Mouse (Mus musculus) forebrain, embryonic 11.5 days (tissue): Measurements from ENCODE around the gene Trim67. TPM values are rescaled to one million over a fixed set of nuclear protein-coding genes. Genes with fewer than 3 reads are reported as not detected.
A peak's percentile ranks its signal among the peaks of the same experiment; 100 is the strongest.

Experiments
- ATAC-seq: fragments of 200-750 bp; cut with Nextera tagmentation; replicated peaks from 2 replicates; pipeline ENCODE4 v1.8.0; 2017; ENCODE audit warnings: moderate TSS enrichment; ENCODE audit not compliant: low FRiP score
- DNase-seq: peaks from one replicate; pipeline ENCODE4 v3.0.0-alpha.2; 2017; ENCODE audit warnings: low spot score
- H3K27ac ChIP-seq: fragments of 300-500 bp; sonication (generic); 2 replicates; pipeline ENCODE4 v1.5.1; 2014; ENCODE audit warnings: low read depth, low read length
- H3K27me3 ChIP-seq: fragments of 300-500 bp; sonication (generic); 2 replicates; pipeline ENCODE4 v1.6.1; 2014; ENCODE audit warnings: mild to moderate bottlenecking, low read length, mixed read lengths; ENCODE audit not compliant: control insufficient read depth, insufficient read depth
- H3K36me3 ChIP-seq: fragments of 300-500 bp; sonication (generic); 2 replicates; pipeline ENCODE4 v1.6.1; 2014; ENCODE audit warnings: mild to moderate bottlenecking, low read length, moderate library complexity, mixed read lengths; ENCODE audit not compliant: control insufficient read depth, insufficient read depth
- H3K4me1 ChIP-seq: fragments of 300-500 bp; sonication (generic); replicated peaks from 2 replicates; pipeline ENCODE4 v1.6.1; 2014; ENCODE audit warnings: low read length, mixed read lengths; ENCODE audit not compliant: control insufficient read depth, insufficient read depth
- H3K4me2 ChIP-seq: fragments of 300-500 bp; sonication (generic); 2 replicates; pipeline ENCODE4 v1.6.1; 2014; ENCODE audit warnings: low read depth, mild to moderate bottlenecking, low read length, moderate library complexity, mixed read lengths; ENCODE audit not compliant: severe bottlenecking
- H3K4me3 ChIP-seq: fragments of 300-500 bp; sonication (generic); 2 replicates; pipeline ENCODE4 v1.5.1; 2014; ENCODE audit warnings: low read depth, low read length
- H3K9ac ChIP-seq: fragments of 300-500 bp; sonication (generic); 2 replicates; pipeline ENCODE4 v1.6.1; 2014; ENCODE audit warnings: low read length
- H3K9me3 ChIP-seq: fragments of 300-500 bp; sonication (generic); 2 replicates; pipeline ENCODE4 v1.6.1; 2016; ENCODE audit warnings: low read length, mixed read lengths; ENCODE audit not compliant: control insufficient read depth
- WGBS: fragments of 180-500 bp; shearing (Covaris S2); extraction: QIAGEN DNeasy Blood & Tissue Kit; methylation state at CpG from one replicate; pipeline ENCODE4 v1.1.7; 2014; 5-methylcytosine and 5-hydroxymethylcytosine counted together
- polyA plus RNA-seq: library from polyadenylated mRNA; unstranded; fragments of >200 nt; fragmentation: Nextera tagmentation; extraction: Ambion mirVana; gene quantifications from 2 replicates; pipeline ENCODE4 v1.2.1, GENCODE M21; 2014

The Trim67 gene
- polyA plus RNA-seq, 1 experiment from 2014 or later, result 2.2 TPM

DNA sequence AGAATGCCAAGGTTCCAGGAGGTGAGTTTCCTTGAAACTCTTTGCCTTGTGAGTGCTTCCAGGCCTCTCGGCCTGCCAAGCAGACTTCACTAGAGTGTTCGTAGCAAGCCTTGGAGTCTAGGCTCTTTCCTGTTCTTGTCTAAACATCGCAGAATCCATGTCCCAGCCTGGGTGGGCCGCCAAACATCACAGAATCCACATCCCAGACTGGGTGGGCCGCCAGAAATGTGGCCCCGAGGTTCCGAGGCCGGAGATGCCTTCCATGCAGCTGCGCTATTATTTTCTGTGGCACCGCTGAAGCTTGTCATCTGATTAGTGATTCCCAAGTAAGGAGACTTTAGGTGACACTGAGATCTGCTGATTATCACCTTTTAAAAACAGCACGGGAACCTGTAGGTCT lies 7.7 kb downstream of the Trim67 start:
- H3K4me2 ChIP-seq, result no peak overlapping the region
- ATAC-seq, result no peak
- H3K4me3 ChIP-seq, result no peak overlapping the region
- no peaks in the 10 kb centered on the region for H3K9me3 ChIP-seq
- H3K9ac ChIP-seq, result no peak overlapping the region
- H3K4me1 ChIP-seq, result no peaks in the 10 kb centered on the region
- H3K36me3 ChIP-seq, result no peaks in the 10 kb centered on the region
- H3K27ac ChIP-seq, result no peak overlapping the region
- 52% methylated on average over 11 of the region's 11 CpGs for WGBS
- DNase-seq, result no peak
- peaks cover 4% of the 10 kb centered on the region for H3K27me3 ChIP-seq

DNA sequence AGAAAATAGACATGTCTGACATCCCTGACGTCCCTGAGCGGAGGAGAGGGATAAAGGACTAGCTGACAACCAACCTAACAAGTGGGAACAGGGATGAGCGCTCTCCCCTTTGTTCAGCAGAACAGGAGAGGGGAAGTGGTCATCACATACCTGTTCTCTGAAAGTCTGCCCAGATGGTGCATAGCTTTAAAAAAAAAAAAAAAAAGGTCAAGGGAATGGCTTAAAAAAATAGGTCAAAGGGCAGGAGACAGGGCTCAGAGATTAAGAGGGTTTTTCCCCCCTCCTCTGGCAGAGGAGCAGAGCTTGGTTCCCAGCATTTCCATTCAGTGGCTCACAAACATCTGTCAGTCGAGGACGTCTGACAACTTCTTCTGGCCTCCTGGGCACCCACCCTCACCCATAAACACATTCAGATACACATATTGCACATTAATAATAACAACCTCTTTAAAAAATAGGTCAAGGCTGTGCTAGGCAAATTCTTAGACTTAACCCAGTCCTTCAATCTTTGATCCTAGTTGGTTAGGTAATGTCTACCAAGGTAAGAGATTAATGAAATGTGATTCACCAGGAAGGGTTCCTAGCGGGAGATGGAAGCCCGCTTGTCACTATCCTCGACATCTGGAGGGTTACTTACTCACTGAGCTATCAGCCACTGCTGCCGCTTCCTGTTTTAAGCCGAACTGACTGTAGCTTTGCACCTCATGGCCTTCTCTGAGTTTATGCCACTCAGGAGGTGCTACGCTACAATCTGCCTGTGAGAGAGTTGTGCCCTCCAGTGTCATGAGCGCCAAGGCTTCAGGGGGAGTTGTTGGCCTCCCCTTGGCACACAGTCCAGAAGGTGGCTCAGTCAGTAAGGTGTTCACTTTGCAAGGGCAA lies 11.2 kb downstream of the Trim67 start:
- no peak overlapping the region for H3K4me3 ChIP-seq

DNA sequence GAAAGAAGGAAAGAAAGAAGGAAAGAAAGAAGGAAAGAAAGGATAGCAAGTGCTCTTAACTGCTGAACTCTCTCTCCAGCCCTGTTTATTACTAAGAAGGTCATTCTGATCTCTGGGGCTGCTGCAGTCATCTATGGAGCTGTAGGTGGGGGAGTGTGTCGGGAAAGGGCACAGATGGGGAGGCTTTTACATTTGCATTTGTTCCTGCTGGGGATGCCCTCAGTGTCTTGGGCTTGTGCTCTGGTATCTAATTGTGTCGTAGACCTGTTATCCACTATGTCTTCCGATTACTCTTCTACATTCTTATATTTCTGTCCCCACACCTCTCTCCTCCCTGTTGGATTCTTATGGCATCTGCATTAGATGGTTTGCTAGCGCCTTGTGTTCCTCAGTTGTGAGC lies 13.1 kb downstream of the Trim67 start:
- Histone ChIP-seq H3K27ac (no peak overlapping the region), H3K9ac (no peak overlapping the region), H3K27me3 (no peaks in the 10 kb centered on the region; the same call in 1 of the 2 replicates), H3K4me3 (no peak overlapping the region), H3K4me2 (no peak overlapping the region), H3K36me3 (no peaks in the 10 kb centered on the region), H3K9me3 (no peaks in the 10 kb centered on the region), H3K4me1 (no peaks in the 10 kb centered on the region)
- WGBS, result 83% methylated on average over 4 of the region's 4 CpGs
- no peak for DNase-seq
- no peak for ATAC-seq

More for the DNA sequence above, 11.2 kb downstream of the Trim67 start:
- WGBS, result 70% methylated on average over 12 of the region's 12 CpGs
- no peak overlapping the region for H3K9ac ChIP-seq
- no peak for DNase-seq
- no peaks in the 10 kb centered on the region; the same call in 1 of the 2 replicates for H3K27me3 ChIP-seq
- H3K36me3 ChIP-seq, result no peaks in the 10 kb centered on the region
- H3K27ac ChIP-seq, result no peak overlapping the region
- no peak overlapping the region for H3K4me2 ChIP-seq
- no peaks in the 10 kb centered on the region for H3K9me3 ChIP-seq
- ATAC-seq, result no peak
- no peaks in the 10 kb centered on the region for H3K4me1 ChIP-seq

DNA sequence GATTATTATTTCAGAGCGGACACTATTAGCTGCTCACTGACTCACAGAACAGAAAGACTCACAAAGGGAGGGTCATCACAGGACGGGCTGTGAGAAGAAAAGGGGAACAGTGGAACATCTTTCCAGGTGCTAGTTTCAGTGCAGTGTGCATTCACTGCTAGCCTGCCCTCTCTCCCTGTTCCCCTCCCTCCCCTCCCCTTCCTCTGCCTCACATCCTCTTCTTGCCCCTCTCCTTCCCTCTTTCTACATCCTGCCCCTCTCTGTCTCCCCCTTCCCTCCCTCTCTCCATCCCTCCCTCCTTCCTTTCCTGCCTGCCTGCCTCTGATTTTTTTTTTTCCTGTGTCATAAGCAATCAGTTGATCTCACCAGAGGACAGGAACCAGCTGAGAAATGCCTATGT lies 16.5 kb downstream of the Trim67 start:
- no peak overlapping the region for H3K4me2 ChIP-seq
- no peak overlapping the region for H3K27ac ChIP-seq
- no peak for ATAC-seq
- no peak for DNase-seq
- H3K4me1 ChIP-seq, result no peaks in the 10 kb centered on the region
- no peaks in the 10 kb centered on the region for H3K27me3 ChIP-seq
- no peaks in the 10 kb centered on the region for H3K9me3 ChIP-seq
- H3K4me3 ChIP-seq, result no peak overlapping the region
- 62% methylated on average over 2 of the region's 2 CpGs for WGBS
- no peaks in the 10 kb centered on the region for H3K36me3 ChIP-seq
- H3K9ac ChIP-seq, result no peak overlapping the region

DNA sequence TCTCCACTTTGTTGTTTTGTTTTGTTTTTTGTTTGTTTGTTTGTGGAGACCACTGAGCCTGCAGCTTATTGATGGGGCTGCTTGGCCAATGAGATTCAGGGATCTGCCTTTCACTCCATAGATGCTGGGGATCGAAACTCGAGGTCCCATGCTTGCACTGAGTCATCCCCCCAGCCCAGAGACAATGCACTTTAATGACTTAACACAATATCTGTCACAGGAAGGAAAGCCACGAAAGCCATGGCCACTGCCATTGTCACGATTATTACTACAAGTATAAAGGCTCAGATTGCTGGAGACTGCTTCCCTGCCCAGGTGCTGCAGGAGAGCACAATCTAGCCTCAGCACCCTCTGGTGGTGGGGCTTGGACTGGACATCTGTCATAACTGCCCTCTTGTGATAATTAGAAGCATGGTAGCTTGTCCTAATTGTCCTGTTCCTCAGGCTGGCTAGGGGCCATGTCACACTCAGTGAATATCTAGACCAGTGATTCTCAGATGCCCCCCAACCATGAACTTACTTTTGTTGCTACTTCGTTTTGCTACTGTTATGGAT lies 17.2 kb downstream of the Trim67 start:
- H3K4me2 ChIP-seq, result no peak overlapping the region
- H3K36me3 ChIP-seq, result no peaks in the 10 kb centered on the region
- DNase-seq, result no peak
- no peak overlapping the region for H3K4me3 ChIP-seq
- H3K9me3 ChIP-seq, result no peaks in the 10 kb centered on the region
- H3K9ac ChIP-seq, result no peak overlapping the region
- ATAC-seq, result no peak
- H3K27me3 ChIP-seq, result no peaks in the 10 kb centered on the region
- 70% methylated on average over 5 of the region's 5 CpGs for WGBS
- H3K27ac ChIP-seq, result no peak overlapping the region
- H3K4me1 ChIP-seq, result no peaks in the 10 kb centered on the region

DNA sequence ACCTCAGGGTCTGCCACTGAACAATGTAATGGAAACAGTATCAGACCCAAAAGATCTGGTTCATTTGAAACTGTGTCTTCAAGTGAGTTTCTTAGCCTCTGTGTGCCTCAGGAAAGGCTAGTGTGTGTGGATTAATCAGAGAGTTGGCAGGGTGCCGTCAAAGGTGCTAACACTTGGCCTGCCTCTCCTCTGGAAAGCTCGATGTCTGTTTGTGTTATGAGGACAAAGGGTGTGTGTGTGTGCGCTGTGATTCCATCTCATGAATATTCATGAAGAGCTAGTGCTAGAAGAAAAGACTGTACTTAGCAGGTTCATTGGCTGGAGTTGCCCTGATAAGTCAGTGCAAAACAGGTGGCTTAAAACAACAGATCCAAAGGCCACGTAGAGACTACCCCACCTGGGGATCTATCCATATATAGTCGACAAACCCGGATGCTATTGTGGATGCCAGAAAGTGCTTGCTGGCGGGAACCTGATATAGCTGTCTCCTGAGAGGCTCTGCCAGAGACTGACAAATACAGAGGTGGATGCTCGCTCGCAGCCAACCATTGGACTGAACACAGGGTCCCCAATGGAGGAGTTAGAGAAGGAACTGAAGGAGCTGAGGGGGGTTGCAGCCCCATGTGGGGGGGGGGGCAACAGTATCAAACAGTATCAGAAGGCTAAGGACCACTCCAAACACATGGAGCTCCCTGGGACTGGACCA lies 17.9 kb downstream of the Trim67 start:
- H3K27ac ChIP-seq, result no peak overlapping the region
- no peak overlapping the region for H3K4me2 ChIP-seq
- WGBS, result 44% methylated on average over 9 of the region's 9 CpGs
- H3K9ac ChIP-seq, result no peak overlapping the region
- DNase-seq (no peak), ATAC-seq (peak; percentile 71)
- no peaks in the 10 kb centered on the region for H3K9me3 ChIP-seq
- no peak overlapping the region for H3K4me3 ChIP-seq
- no peaks in the 10 kb centered on the region for H3K27me3 ChIP-seq
- no peaks in the 10 kb centered on the region for H3K4me1 ChIP-seq
- H3K36me3 ChIP-seq, result no peaks in the 10 kb centered on the region

DNA sequence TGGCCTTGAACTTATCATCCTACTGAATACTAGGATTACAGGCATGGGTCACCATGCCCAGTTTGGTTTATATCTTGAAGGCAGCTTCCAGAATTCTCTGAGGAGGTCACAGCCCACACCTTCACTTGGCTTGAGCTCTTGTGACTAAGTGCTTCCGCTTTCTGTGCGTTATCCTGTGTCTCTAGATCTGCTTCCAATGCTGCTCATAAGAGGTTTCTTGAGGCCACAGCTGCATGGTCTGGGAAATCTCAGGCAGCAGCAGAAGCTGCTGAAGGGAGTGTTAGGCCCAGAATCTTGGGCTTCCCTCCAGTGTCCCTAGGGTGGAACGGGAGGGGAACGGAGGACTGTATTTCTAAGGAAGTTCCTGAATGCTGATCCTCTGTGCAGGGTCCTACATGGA lies 20.4 kb downstream of the Trim67 start:
- H3K4me2 ChIP-seq, result no peak overlapping the region
- H3K27me3 ChIP-seq, result no peaks in the 10 kb centered on the region
- H3K4me3 ChIP-seq, result no peak overlapping the region
- WGBS, result 98% methylated on average over 4 of the region's 4 CpGs
- no peak overlapping the region for H3K27ac ChIP-seq
- DNase-seq (no peak), ATAC-seq (no peak)
- H3K36me3 ChIP-seq, result no peaks in the 10 kb centered on the region
- no peaks in the 10 kb centered on the region for H3K4me1 ChIP-seq
- H3K9me3 ChIP-seq, result 0 out of 2 replicates have a peak, but pooled peaks cover 3% of the 10 kb centered on the region
- H3K9ac ChIP-seq, result no peak overlapping the region

DNA sequence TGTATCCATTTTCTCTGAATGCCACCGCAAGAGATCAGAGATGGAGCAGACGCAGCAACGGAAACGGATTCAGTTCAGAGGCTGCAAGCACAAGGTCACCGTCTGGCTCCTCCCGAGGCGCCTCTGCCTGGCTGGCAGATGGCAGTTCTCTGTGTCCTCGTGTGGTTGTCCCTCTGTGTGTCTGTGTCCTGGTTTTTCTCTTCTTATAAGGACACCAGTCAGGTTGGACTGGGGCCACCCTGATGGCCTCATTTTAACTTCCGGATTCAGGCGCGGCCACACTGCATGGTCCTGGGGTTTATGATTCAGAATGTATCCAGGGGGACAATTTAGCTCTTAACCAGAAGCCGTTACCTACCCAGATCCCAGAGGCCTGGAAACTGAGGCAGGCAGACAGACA lies 23.0 kb downstream of the Trim67 start:
- H3K9ac ChIP-seq, result no peak overlapping the region
- ATAC-seq (no peak), DNase-seq (no peak)
- 0 out of 2 replicates have a peak, but pooled peaks cover 3% of the 10 kb centered on the region for H3K9me3 ChIP-seq
- H3K4me1 ChIP-seq, result no peaks in the 10 kb centered on the region
- no peaks in the 10 kb centered on the region for H3K27me3 ChIP-seq
- H3K36me3 ChIP-seq, result no peaks in the 10 kb centered on the region
- no peak overlapping the region for H3K4me2 ChIP-seq
- H3K27ac ChIP-seq, result no peak overlapping the region
- no peak overlapping the region for H3K4me3 ChIP-seq
- 94% methylated on average over 12 of the region's 12 CpGs for WGBS
